Comparison of ENCODE assay signal across 8 mouse cellular contexts in genomic region chr2:34249961-34250658, GRCm38 (mm10).
DNase-seq lines count a peak whose midpoint lies in the region; ATAC-seq and TF ChIP-seq lines count a peak whose summit lies in the region.

No protein-coding gene starts in this region.

- no peaks in the 10 kb centered on the region for H3K36me3 ChIP-seq in heart, embryonic 13.5 days
- H3K36me3 ChIP-seq in heart, embryonic 15.5 days, result no peaks in the 10 kb centered on the region
- no peaks in the 10 kb centered on the region for H3K36me3 ChIP-seq in liver, embryonic 16.5 days (ENCODE audit: control insufficient read depth, insufficient read depth)

- no peaks in the 10 kb centered on the region for H3K9me3 ChIP-seq in heart, embryonic 13.5 days
- no peaks in the 10 kb centered on the region for H3K9me3 ChIP-seq in heart, embryonic 15.5 days (replicated peaks)
- no peaks in the 10 kb centered on the region for H3K9me3 ChIP-seq in liver, embryonic 16.5 days (replicated peaks; ENCODE audit: control insufficient read depth, low read length)

- 2% methylated on average over 18 of the region's 18 CpGs for WGBS in heart, embryonic 13.5 days
- 4% methylated on average over 18 of the region's 18 CpGs for WGBS in heart, embryonic 15.5 days
- 10% methylated on average over 18 of the region's 18 CpGs for WGBS in liver, embryonic 16.5 days (ENCODE audit: insufficient replicate concordance)

- no peak for DNase-seq in heart, adult 18-20 months
- peak; percentile 74 for DNase-seq in brain, embryonic 14.5 days (ENCODE audit: low read depth)
- DNase-seq in adrenal gland, postnatal 14 days, result no peak
- no peak for DNase-seq in adipocyte (ENCODE audit: low spot score)
- DNase-seq in natural killer cell, adult 2 months (ENCODE audit: low spot score in 2 of 2), result no peak

- H3K27me3 ChIP-seq in heart, embryonic 13.5 days (replicated peaks), result no peaks in the 10 kb centered on the region
- no peaks in the 10 kb centered on the region for H3K27me3 ChIP-seq in heart, embryonic 15.5 days
- H3K27me3 ChIP-seq in liver, embryonic 16.5 days (ENCODE audit: control insufficient read depth, insufficient read depth, low read depth, low read length), result no peaks in the 10 kb centered on the region

- H3K9ac ChIP-seq in heart, embryonic 13.5 days, result peak overlapping the region; percentile 83
- peak overlapping the region; percentile 62 for H3K9ac ChIP-seq in heart, embryonic 15.5 days
- peak overlapping the region; percentile 41; the same call in 1 of the 2 replicates for H3K9ac ChIP-seq in liver, embryonic 16.5 days (ENCODE audit: low read depth, low read length)

- H3K4me3 ChIP-seq in heart, embryonic 13.5 days, result peak overlapping the region; percentile 64
- H3K4me3 ChIP-seq in heart, embryonic 15.5 days, result peak overlapping the region; percentile 60
- H3K4me3 ChIP-seq in liver, embryonic 16.5 days (ENCODE audit: low read depth, low read length), result peak overlapping the region; percentile 57

- peak overlapping the region; percentile 81 for H3K4me2 ChIP-seq in heart, embryonic 13.5 days
- H3K4me2 ChIP-seq in heart, embryonic 15.5 days, result peak overlapping the region; percentile 72
- H3K4me2 ChIP-seq in liver, embryonic 16.5 days (ENCODE audit: low read depth, low read length), result peak overlapping the region; percentile 69

- no peak for ATAC-seq in heart, embryonic 13.5 days (ENCODE audit: extremely low read depth, insufficient number of reproducible peaks, low FRiP score, low TSS enrichment)
- 0 out of 2 replicates have a peak, but pooled peaks have one; percentile 31 for ATAC-seq in heart, embryonic 15.5 days (replicated peaks; ENCODE audit: insufficient number of reproducible peaks, insufficient read depth, low FRiP score, low read depth)
- ATAC-seq in liver, embryonic 16.5 days (ENCODE audit: low read depth), result 0 out of 2 replicates have a peak, but pooled peaks have one; percentile 13

- H3K4me1 ChIP-seq in heart, embryonic 13.5 days, result peaks cover 30% of the 10 kb centered on the region
- H3K4me1 ChIP-seq in heart, embryonic 15.5 days (replicated peaks), result 0 out of 2 replicates have a peak, but pooled peaks cover 2% of the 10 kb centered on the region
- no peaks in the 10 kb centered on the region for H3K4me1 ChIP-seq in liver, embryonic 16.5 days (ENCODE audit: control insufficient read depth, low read depth, low read length)

- TF ChIP-seq POLR2A in brain, embryonic 14.5 days (IDR thresholded peaks at IDR 0.05; ENCODE audit: borderline replicate concordance, extremely low read depth, insufficient read depth, insufficient read length, poor library complexity, severe bottlenecking), result no peak

- no peak for TF ChIP-seq CTCF in brain, embryonic 14.5 days (IDR thresholded peaks at IDR 0.05; ENCODE audit: borderline replicate concordance, extremely low read depth, insufficient read depth, insufficient read length)

- H3K27ac ChIP-seq in heart, embryonic 13.5 days (replicated peaks), result peak overlapping the region; percentile 89
- peak overlapping the region; percentile 83 for H3K27ac ChIP-seq in heart, embryonic 15.5 days
- no peak overlapping the region for H3K27ac ChIP-seq in liver, embryonic 16.5 days (ENCODE audit: low read length)
